Mouse (Mus musculus): Measurements from ENCODE around the gene Teddm1a. TPM values are rescaled to one million over a fixed set of nuclear protein-coding genes. Genes with fewer than 3 reads are reported as not detected.
"Not testable (repeated sequence)": the region's sequence is repeated elsewhere in the genome, so short reads cannot be mapped to it uniquely, and the experiment has no call there.

Teddm1a gene
- not detected for total RNA-seq (2021)
- long read RNA-seq, experiment 1: 0 reads
- long read RNA-seq, experiment 2: 0 reads

GRCm38 (mm10) chr1:153891442-153891841 lies at the start of gene Teddm1a:
Gene Teddm1a (plus strand): TSS chr1:153891742.
- DNase-seq: no peak

GRCm38 (mm10) chr1:153842121-153842740 lies 49.3 kb upstream of the Teddm1a start:
- no peak for DNase-seq

GRCm38 (mm10) chr1:153844042-153844441 lies 47.5 kb upstream of the Teddm1a start, which contains the start of gene Rgsl1:
Gene Rgsl1 (minus strand): TSS chr1:153844142.
- no peak for DNase-seq

- no peak for DNase-seq
These were observed 45.1 kb upstream of the Teddm1a start for GRCm38 (mm10) chr1:153846420-153846819.

GRCm38 (mm10) chr1:153846867-153847266 lies 44.7 kb upstream of the Teddm1a start:
- no peak for DNase-seq

GRCm38 (mm10) chr1:153852696-153853095 lies 38.8 kb upstream of the Teddm1a start:
- DNase-seq: not testable (repeated sequence)

- DNase-seq: no peak
These were observed 35.6 kb upstream of the Teddm1a start for GRCm38 (mm10) chr1:153855946-153856345.

- DNase-seq: no peak
These were observed 17.5 kb upstream of the Teddm1a start, which contains the start of gene Teddm1b for GRCm38 (mm10) chr1:153874045-153874444. Gene Teddm1b (plus strand): TSS chr1:153874345.

GRCm38 (mm10) chr1:153880391-153880790 lies 11.2 kb upstream of the Teddm1a start:
- DNase-seq: not testable (repeated sequence)

GRCm38 (mm10) chr1:153886024-153886633 lies 5.4 kb upstream of the Teddm1a start:
- DNase-seq: no peak

- no peak for DNase-seq
These were observed 1.4 kb upstream of the Teddm1a start for GRCm38 (mm10) chr1:153890121-153890520.

GRCm38 (mm10) chr1:153893746-153894145 lies 2.2 kb downstream of the Teddm1a start:
- no peak for DNase-seq

- DNase-seq: no peak
These were observed 2.8 kb downstream of the Teddm1a start for GRCm38 (mm10) chr1:153894201-153894893.

GRCm38 (mm10) chr1:153894979-153895378 lies 3.4 kb downstream of the Teddm1a start:
- DNase-seq: peak; percentile 59

GRCm38 (mm10) chr1:153897196-153897595 lies 5.7 kb downstream of the Teddm1a start:
- DNase-seq: no peak

GRCm38 (mm10) chr1:153898989-153899730 lies 7.6 kb downstream of the Teddm1a start:
- DNase-seq: no peak

GRCm38 (mm10) chr1:153899731-153900380 lies 8.3 kb downstream of the Teddm1a start, which contains the start of the genes Glul and Teddm2:
Gene Glul (plus strand): TSS chr1:153899944.
Gene Teddm2 (minus strand): TSS chr1:153900228.
- DNase-seq: peak; percentile 90

- DNase-seq: peak; percentile 53
These were observed 8.8 kb downstream of the Teddm1a start for GRCm38 (mm10) chr1:153900381-153900780.

GRCm38 (mm10) chr1:153900860-153901730 lies 9.6 kb downstream of the Teddm1a start:
- DNase-seq: peak; percentile 42

GRCm38 (mm10) chr1:153903006-153903405 lies 11.5 kb downstream of the Teddm1a start:
- no peak for DNase-seq

GRCm38 (mm10) chr1:153904236-153904635 lies 12.7 kb downstream of the Teddm1a start:
- no peak for DNase-seq
